Mouse (Mus musculus) frontal cortex, adult (tissue): ENCODE results near the gene Sec16b.

Experiments used
- ATAC-seq: cut with Nextera tagmentation; 2 replicates; pipeline ENCODE4 v1.9.2; 2017; ENCODE audit warnings: mild to moderate bottlenecking, moderate library complexity, mixed read lengths; ENCODE audit not compliant: low TSS enrichment

The Sec16b gene

GRCm38 (mm10) chr1:157556439-157556838 lies 49.9 kb downstream of the Sec16b start:
- ATAC-seq, result no peak

GRCm38 (mm10) chr1:157558145-157558544 lies 51.6 kb downstream of the Sec16b start:
- ATAC-seq, result no peak

- no peak for ATAC-seq
Observed at GRCm38 (mm10) chr1:157559986-157560385, 53.5 kb downstream of the Sec16b start.

GRCm38 (mm10) chr1:157560654-157561386 lies 54.3 kb downstream of the Sec16b start:
- peak; percentile 53; the same call in 1 of the 2 replicates for ATAC-seq

GRCm38 (mm10) chr1:157567819-157568218 lies 61.3 kb downstream of the Sec16b start:
- no peak for ATAC-seq

- ATAC-seq, result no peak
Observed at GRCm38 (mm10) chr1:157569263-157570090, 62.9 kb downstream of the Sec16b start.

GRCm38 (mm10) chr1:157575316-157575715 lies 68.8 kb downstream of the Sec16b start:
- no peak for ATAC-seq

GRCm38 (mm10) chr1:157578336-157578735 lies 71.8 kb downstream of the Sec16b start:
- ATAC-seq, result no peak

- no peak for ATAC-seq
Observed at GRCm38 (mm10) chr1:157586556-157586955, 80.0 kb downstream of the Sec16b start.

- no peak for ATAC-seq
Observed at GRCm38 (mm10) chr1:157592039-157592438, 85.5 kb downstream of the Sec16b start.

- no peak for ATAC-seq
Observed at GRCm38 (mm10) chr1:157594561-157594960, 88.0 kb downstream of the Sec16b start.

- no peak for ATAC-seq
Observed at GRCm38 (mm10) chr1:157595165-157595564, 88.6 kb downstream of the Sec16b start.

- ATAC-seq, result no peak
Observed at GRCm38 (mm10) chr1:157604513-157604912, 98.0 kb downstream of the Sec16b start.
